Mouse (Mus musculus) spleen, postnatal 4 days (tissue): ENCODE measurements around the gene Gm17622.

Experiments
- DNase-seq, 2 experiments: peaks; one replicate each; pipeline ENCODE4 v3.0.0; 2022; ENCODE audit warnings: low spot score in 2 of 2

Gm17622 gene

DNA sequence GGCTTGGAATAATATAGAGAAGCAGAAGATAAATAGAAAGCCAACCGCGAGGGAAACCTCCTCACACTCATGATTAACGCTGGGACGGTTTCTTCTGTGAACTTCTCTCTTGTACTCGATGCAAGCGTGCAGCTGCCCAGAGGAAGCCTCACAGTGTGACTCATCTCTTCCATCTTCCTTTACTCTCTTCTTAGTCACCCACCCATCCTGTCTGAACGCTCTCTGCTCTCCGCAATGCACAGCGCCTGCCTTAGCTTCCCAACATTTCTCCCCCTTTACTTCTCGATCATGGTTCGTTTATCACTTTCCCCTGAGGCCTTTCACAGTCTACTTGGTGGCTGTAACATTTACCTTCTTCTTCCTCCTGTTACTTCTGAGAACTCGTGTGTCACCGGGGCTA, 20.1 kb downstream of the Gm17622 start:
- DNase-seq = no peak

DNA sequence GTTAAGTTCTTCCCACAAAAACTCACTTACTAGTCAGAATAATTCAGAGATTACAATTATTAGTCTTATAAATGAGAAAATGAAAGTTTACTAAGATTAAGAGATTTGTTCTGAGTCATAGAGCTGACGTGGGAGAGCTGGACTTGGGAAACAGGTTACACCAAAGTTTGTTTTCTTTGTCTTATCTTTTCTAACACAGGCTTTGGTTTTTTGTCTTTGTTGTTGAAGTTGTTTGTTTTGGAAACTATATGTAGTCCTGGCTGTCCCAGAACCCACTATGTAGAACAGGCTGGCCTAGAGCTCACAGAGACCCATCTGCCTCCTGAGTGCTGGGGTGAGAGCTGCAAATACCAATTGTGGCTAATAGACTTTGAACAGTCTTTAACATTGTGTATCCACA, 20.7 kb downstream of the Gm17622 start:
- DNase-seq = no peak

DNA sequence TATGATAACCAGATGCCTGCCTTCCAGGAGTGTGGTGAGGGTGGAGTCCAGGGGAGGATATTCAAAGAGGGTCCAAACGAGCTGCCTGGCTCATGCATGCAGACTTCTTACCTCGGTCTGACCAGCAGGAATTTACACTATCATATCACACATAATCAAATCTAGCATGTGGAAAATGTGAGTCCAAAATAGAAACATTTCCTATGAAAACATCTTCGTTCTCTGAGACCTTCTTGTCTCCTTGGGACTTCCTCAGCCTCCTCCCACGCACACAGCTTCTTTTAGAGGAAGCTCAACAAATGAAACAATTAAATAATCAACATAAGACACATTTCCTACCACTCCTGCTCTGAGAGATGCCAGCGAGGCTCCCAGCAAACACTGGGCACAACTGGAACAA, 21.4 kb downstream of the Gm17622 start:
- no peak for DNase-seq

DNA sequence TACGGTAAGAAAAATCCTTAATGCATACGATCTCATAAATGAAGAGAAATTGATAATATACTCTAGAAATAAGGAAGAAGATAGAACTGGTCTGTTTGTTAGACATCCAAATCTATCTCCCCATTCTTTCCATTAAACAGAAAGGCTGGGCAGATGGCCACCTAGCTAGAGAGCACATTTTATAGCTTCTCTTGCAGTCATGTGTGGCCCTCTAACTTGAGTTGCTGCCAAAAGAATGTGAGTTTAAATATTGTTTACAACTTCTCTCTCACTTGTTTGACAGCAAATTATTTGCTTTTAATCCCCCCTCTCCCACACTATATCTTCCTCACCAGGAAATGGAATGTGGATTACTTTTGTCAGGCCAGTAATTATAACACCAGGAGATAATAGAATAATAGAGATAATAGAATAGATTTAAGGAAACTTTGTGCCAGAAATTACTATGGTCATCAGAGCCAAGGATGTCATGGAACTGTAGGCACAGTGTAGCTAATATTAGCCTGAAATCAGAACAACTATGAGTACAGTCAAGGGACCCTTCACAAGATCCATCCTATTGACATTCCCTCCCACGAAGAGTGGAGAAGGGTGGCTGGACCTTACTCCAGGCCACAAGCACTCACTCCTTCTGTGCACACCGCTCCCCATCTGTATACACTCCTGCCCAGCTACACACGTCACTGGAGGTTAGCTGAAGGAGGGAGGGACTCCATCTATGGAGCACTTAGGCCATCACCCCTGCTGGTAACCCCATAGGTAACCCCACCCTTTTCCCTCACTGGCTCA, 23.8 kb downstream of the Gm17622 start:
- no peak for DNase-seq

DNA sequence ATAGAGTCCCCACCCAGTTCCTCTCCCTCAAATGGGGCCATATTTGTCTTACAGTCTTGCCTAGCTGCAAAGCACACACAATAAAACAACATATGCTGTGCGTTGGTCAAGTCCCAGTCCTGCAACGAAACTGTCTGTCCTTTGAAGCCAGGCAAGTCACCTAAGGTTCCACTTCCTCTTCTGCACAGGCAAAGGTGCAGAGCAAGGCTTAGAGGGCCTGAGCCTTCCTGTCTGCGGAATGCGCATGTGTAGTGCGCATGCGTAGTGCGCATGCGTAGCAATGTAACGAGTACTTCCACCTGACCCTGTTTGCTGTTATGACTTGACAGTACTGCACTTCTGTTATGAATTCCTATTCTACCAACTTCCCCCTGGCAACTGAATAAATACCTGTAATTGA, 25.7 kb downstream of the Gm17622 start:
- no peak for DNase-seq

DNA sequence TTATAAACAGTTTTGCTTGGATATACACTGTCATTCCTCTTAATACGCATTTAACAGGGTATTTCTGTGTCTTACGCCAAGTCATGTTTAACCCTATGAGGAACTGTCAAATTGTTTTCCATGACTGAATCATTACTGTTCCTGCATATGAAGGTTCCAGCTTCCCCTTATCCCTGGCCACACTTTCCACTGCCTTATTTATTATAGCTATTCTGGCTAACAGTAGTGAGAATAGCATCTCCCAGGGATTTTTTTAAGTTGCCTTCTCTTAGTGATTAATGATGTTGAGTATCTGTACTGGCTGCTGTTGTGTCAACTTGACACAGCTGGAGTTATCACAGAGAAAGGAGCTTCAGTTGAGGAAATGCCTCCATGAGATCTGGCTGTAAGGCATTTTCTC, 26.8 kb downstream of the Gm17622 start:
- DNase-seq = no peak

DNA sequence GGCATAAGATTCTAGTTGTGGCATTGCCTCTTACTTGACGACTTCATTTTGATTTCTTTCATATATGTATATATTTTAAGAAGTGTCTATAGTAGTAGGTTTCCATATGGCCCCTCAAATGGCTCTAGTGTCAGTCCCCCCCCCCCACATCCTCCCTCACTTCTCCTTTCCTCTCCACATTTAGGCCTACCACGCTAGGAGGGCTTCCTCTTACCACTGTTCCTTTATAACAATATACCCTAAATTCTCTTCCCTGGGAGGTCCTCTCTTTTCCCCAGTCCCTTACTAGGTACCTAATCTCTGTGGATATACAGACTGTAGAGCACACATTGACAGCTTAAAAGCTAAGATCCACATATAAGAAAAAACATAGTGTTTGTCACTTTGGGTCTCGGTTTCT, 30.8 kb downstream of the Gm17622 start:
- DNase-seq = no peak

DNA sequence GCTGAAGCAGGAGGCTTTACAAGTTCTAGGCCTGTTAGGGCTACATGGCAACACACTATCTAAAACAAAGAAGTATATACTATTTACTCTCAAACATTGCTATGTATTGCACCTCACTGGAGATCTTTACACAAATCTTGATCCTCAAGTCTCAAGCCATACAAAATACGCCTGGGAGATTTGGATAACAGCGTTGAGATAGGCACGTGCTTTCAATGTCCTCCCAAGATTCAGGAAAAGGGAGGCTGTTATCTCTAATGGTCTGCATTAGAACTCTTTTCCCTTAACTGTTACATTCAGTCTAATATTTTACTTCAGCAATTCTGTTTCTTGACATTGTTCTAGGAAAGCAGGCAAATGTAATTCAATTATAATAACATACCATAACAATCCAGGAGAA, 36.5 kb downstream of the Gm17622 start:
- no peak for DNase-seq

DNA sequence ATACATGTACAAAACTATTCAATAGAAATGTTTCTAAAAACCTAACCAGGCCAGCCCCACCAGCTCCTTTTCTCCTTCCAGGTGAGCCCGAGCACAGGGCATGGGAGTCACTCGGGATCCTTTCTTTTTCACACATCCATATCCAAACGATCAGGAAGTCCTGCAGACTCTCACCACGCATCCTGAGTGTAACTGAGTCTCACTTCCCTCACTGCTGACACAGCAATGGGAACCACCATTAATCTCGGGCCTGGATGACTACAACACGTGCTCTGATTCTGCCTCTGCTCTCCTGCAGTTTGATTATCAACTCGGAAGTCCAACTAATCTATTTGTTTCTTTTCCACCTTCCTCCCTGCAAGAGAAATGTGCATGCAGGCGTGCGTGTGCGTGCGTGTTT, 37.3 kb downstream of the Gm17622 start:
- DNase-seq = no peak

DNA sequence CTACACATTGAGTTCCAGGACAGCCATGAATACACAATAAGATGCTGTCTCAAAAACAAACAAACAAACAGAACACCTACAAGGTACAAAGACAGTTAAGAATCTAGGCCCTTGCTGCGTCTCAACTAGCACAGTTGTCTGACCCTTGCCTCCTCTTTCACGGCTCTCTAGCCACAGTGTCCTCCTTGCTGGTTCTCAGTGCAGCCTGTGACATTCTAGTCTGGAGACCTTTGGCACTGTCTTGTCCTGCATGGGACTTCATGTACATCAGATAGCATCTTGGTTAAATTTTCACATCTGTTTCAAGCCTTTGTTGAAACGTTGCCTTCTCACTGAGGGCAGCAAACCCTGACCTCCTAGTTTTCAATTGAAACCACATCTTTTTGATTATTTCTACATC, 38.2 kb downstream of the Gm17622 start:
- DNase-seq = no peak

DNA sequence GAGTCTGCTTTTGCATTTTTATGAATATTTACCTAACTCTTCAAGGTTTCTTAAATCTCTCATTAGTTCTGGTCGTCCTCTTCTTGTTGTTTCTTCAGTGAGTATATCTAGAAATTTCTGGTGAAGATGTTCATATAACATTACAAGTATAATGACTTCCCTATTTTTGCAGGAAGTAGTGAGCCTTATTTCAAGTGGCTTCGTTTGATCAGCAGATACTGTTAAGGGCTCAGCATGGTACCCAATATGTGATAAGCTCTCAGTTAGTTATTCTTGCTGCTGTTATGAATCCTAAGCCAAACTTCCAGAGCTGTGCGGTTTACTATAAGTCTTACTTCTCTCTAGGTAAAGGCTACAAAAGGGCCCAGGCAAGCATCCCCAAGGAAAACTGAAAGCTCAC, 39.0 kb downstream of the Gm17622 start:
- DNase-seq = no peak

DNA sequence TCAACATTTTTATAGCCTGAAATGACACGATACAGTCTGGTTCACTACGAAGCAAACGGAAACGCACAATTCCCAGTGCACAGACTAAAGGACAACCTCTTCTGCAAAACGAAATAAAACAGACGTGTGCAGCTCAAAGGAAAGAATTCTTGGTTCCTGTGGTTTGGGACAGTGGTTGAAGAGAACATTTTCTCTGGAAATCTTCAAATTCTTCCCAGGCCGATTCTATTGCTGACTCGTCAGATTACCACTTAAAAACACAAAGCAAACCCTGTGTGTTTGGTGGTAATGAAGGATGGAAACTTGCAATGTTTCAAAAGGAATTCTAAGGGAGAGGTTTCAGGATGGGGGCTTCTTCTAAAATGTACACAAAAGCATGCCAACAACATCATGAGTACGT, 39.5 kb downstream of the Gm17622 start:
- no peak for DNase-seq

DNA sequence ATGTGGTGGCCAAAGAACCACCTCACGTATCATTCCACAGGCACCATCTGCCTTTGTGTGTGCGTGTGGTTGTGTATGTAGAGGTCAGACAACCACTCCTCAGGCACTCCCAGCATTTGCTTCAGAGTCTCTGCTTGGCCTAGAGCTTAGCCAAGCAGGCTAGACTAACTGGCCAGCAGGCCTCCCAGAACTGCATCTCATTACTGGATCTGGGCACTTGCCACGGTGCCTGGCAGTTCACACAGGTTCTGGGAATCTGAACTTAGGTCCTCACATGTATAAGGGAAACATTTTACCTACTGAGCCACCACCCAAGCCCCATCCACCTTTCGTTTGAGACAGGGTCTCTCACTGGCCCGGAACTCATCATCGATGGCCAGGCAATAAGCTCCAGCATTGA, 41.6 kb downstream of the Gm17622 start:
- no peak for DNase-seq

DNA sequence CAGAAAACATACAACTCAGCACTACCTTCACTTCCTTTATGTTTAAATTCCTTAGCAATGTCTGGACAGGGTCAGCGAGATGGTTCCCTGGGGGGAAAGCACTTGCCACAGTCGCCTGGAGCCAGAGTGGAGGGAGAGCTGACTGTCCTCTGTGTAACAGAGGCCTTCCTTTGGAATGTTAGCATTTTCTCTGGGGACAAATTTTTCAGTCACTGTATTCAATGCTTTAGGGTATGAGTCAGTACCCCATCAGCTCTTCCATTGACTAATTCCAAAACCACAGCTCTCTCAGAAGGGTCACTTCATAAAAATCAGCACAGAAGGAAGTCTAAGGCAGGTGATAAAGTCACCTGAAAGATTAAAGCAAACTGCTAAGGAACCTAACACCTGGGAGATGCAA, 43.2 kb downstream of the Gm17622 start:
- no peak for DNase-seq

DNA sequence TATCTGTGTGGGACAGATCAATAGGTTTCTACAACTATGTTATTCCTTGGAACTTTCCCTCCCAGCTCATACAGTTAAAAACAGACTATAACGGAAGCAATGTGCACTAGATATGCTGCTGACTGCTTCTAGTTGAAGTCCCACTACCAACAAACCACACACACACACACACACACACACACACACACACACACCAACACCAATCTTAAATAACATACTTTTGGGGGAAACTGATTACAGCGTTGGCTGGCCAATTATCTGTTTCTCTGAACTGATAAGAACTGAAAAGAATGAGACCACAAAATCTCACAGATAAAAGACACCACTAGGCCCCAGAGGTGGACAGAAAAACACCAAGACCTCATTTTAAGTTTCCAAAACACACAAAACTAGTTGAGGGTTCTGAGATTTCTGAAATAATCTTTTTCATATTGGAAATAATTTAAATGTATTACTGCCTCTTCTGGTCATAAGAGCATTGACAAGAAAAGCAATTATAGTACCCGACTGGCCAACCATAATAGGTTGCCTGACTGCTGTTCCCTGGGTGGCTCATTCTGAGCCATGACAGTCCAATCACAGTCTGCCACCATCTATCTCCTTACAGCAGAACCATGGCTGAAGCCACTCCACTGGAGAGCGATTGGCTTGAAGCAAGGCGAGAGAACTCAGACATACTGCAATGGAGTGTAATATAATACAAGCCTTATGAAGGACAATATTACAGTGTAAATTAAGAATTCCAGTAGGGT, 46.5 kb downstream of the Gm17622 start:
- DNase-seq = no peak

DNA sequence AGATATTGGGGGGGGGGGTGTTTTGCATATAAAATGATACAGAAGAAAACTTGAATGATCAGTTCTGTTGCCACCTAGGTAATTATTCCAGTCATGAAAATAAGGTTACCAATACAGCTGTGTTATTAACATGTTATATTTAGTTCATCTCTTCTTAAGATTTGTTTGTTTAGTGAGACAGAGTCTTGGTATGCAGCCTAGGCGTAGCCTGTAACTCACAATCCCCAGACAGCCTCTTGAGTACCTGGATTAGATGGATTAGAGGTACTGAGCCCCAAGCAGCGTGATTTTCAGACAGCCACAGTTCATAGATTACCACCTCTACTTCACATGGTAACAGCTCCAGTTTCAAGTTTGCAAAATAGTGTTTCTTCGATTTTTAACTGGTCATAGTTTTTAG, 47.6 kb downstream of the Gm17622 start:
- DNase-seq = no peak
